Mouse (Mus musculus): ENCODE measurements around the gene Orc1.
A peak's percentile ranks its signal among the peaks of the same experiment; 100 is the strongest.

The Orc1 gene

GRCm38 (mm10) chr4:108635101-108635500, 55.9 kb downstream of the Orc1 start:
- no peak for DNase-seq (ENCODE audit: low spot score)

GRCm38 (mm10) chr4:108637721-108638120, 58.5 kb downstream of the Orc1 start:
- DNase-seq (ENCODE audit: low spot score) = no peak

- DNase-seq (ENCODE audit: low spot score) = no peak
These were observed 59.5 kb downstream of the Orc1 start for GRCm38 (mm10) chr4:108638752-108639151.

- peak; percentile 67 for DNase-seq (ENCODE audit: low spot score)
These were observed 85.2 kb downstream of the Orc1 start for GRCm38 (mm10) chr4:108664407-108664806.

All from retina, embryonic 14.5 days (tissue).